Mouse (Mus musculus) forebrain, embryonic 13.5 days (tissue): ENCODE measurements around the gene Terb2. TPM values are rescaled to one million over a fixed set of nuclear protein-coding genes. Genes with fewer than 3 reads are reported as not detected.

Source experiments
- ATAC-seq: fragments of 200-750 bp; cut with Nextera tagmentation; 2 replicates; pipeline ENCODE4 v1.8.0; 2017
- H3K27ac ChIP-seq: fragments of 300-500 bp; sonication (generic); 2 replicates; pipeline ENCODE4 v1.5.1; 2015; ENCODE audit warnings: inconsistent platforms, mild to moderate bottlenecking, moderate library complexity
- H3K27me3 ChIP-seq: fragments of 300-500 bp; sonication (generic); 2 replicates; pipeline ENCODE4 v1.6.1; 2015; ENCODE audit warnings: mild to moderate bottlenecking, inconsistent platforms
- H3K36me3 ChIP-seq: fragments of 300-500 bp; sonication (generic); 2 replicates; pipeline ENCODE4 v1.6.1; 2015; ENCODE audit warnings: mild to moderate bottlenecking, inconsistent platforms; ENCODE audit not compliant: poor library complexity, severe bottlenecking
- H3K4me1 ChIP-seq: fragments of 300-500 bp; sonication (generic); 2 replicates; pipeline ENCODE4 v1.6.1; 2015; ENCODE audit warnings: inconsistent platforms
- H3K4me2 ChIP-seq: fragments of 300-500 bp; sonication (generic); 2 replicates; pipeline ENCODE4 v1.6.1; 2015; ENCODE audit warnings: inconsistent platforms, mild to moderate bottlenecking, moderate library complexity
- H3K4me3 ChIP-seq: fragments of 300-500 bp; sonication (generic); 2 replicates; pipeline ENCODE4 v1.5.1; 2015; ENCODE audit warnings: mild to moderate bottlenecking, inconsistent platforms
- H3K9ac ChIP-seq: fragments of 300-500 bp; sonication (generic); 2 replicates; pipeline ENCODE4 v1.6.1; 2015; ENCODE audit warnings: mild to moderate bottlenecking, inconsistent platforms
- H3K9me3 ChIP-seq: fragments of 300-500 bp; sonication (generic); replicated peaks from 2 replicates; pipeline ENCODE4 v1.6.1; 2016; ENCODE audit warnings: inconsistent platforms
- WGBS: fragments of 180-500 bp; shearing (Covaris S2); methylation state at CpG from one replicate; pipeline ENCODE4 v1.1.7; 2015; 5-methylcytosine and 5-hydroxymethylcytosine counted together
- polyA plus RNA-seq: library from polyadenylated mRNA; unstranded; fragments of >200 nt; fragmentation: Nextera tagmentation; extraction: Ambion mirVana; gene quantifications from 2 replicates; pipeline ENCODE4 v1.2.1, GENCODE M21; 2015

Terb2 gene
- polyA plus RNA-seq, 1 experiment from 2014 or later = not detected

DNA sequence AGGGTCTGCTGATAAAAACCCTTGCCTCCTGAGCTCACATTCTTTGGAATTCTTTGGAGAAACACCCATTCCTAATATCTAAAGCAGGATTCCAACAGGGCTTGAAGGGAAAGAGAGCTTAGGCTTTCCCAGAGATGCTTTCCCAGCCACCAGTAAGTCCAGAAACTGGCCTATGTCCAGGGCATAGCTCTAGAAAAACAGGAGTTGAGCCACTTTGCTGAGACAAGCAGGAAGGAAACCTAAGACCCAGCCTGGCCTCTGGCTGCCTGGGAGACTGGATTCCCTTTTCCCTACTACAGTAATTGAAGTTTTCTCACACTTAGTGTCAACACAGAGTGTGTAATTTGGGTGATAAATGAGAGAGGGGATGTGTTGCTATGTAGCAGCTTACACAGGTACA is 50.2 kb downstream of the Terb2 start:
- no peak for ATAC-seq
- Histone ChIP-seq H3K9ac (no peak overlapping the region), H3K27ac (no peak overlapping the region), H3K9me3 (no peaks in the 10 kb centered on the region), H3K27me3 (no peaks in the 10 kb centered on the region), H3K36me3 (no peaks in the 10 kb centered on the region), H3K4me3 (no peak overlapping the region), H3K4me1 (peaks cover 8% of the 10 kb centered on the region), H3K4me2 (no peak overlapping the region)

DNA sequence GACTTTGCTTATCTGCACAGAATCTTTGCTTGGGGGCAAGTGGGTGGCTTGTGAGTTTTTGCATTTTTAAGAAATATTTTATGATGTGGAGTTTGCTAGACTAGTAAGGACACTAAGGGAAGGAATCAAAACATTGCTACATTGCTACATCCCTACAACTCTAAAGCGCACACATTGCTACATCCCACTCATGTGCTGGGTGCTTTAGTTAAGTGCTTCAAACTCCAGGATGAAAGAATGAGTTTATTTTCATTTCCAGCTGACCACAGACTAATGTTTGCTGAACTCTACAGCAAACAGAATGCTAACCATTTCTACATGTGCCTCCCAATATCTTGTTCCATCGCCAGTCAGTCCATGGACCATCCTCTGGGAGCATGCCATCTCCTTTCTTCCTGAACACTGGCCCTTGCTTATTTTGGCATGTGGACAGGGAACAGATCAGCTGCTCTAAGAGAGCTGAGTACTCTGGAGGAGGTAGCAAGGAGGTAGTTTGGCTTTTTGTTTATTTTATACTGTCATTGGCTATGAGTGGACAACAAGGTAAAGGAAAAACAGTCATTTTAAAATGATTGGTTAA is 51.9 kb downstream of the Terb2 start:
- H3K27me3 ChIP-seq = no peaks in the 10 kb centered on the region
- no peak overlapping the region for H3K4me2 ChIP-seq
- 96% methylated on average over 2 of the region's 2 CpGs for WGBS
- no peak for ATAC-seq
- H3K4me3 ChIP-seq = no peak overlapping the region
- peaks cover 8% of the 10 kb centered on the region for H3K4me1 ChIP-seq
- no peak overlapping the region for H3K27ac ChIP-seq
- H3K9me3 ChIP-seq = no peaks in the 10 kb centered on the region
- H3K9ac ChIP-seq = no peak overlapping the region
- H3K36me3 ChIP-seq = no peaks in the 10 kb centered on the region

DNA sequence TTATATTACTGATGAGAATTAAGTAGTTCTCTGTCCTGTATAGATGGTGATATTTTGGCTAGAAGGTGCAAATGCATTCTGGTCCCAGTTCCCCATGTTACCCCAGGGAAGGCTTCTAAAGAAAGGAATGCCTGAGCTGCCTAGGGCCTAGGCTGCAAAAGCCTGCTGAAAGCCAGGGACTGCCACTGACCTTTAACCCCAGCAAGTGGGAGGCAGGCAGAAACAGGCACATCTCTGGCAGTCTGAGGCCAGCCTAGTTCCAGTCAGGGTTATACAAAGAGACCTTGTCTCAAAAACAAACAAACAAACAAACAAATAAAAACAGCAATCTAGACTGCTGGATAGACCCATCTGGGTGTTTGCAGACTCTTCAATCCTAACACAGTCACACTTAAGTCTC is 54.7 kb downstream of the Terb2 start:
- Histone ChIP-seq H3K9me3 (no peaks in the 10 kb centered on the region), H3K4me2 (no peak overlapping the region), H3K4me1 (no peaks in the 10 kb centered on the region), H3K4me3 (no peak overlapping the region), H3K27ac (no peak overlapping the region), H3K36me3 (no peaks in the 10 kb centered on the region), H3K27me3 (no peaks in the 10 kb centered on the region), H3K9ac (no peak overlapping the region)
- no peak for ATAC-seq

DNA sequence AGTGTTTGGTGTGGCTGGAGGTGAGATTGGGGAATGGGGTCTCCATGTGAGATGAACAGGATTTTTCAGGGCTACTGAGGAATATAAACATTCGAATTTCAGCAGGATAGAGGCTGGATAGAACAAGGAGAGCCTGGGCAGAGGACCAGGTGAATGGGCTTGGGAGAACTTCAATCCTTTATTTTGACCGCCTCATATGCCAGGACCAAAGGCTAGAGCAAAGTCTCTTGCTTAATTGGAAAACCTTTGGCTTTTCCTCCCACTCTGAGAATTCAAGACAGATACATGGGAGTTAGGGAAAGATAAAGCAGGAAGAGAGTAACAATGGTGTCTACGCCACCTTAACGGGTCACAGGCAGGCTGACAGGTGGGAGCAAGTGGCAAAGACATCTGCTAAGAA is 55.2 kb downstream of the Terb2 start:
- ATAC-seq = no peak
- Histone ChIP-seq H3K4me3 (no peak overlapping the region), H3K36me3 (no peaks in the 10 kb centered on the region), H3K27me3 (no peaks in the 10 kb centered on the region), H3K4me1 (no peaks in the 10 kb centered on the region), H3K4me2 (no peak overlapping the region), H3K9ac (no peak overlapping the region), H3K9me3 (no peaks in the 10 kb centered on the region), H3K27ac (no peak overlapping the region)
- WGBS = 88% methylated on average over 4 of the region's 4 CpGs

DNA sequence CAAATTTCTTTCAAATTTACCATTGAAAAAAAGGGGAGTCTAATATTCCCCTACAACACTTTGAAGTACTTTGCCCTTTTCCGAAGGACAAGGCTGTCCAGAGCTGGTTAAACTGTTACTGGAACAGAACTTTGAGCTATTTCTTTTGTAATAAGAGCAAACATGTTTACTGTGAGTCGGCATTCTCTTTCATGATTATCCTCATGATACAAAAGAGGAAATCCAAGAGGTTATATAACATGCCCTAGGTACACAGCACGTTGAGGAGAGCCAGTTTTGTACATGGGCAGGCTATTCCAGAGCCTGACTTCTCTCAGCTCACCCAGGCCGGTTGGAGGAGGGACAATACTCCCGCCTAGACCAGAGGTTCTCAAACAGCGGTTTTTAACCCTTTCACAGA is 55.9 kb downstream of the Terb2 start:
- no peaks in the 10 kb centered on the region for H3K9me3 ChIP-seq
- no peak overlapping the region for H3K4me2 ChIP-seq
- WGBS = 72% methylated on average over 6 of the region's 6 CpGs
- H3K27me3 ChIP-seq = no peaks in the 10 kb centered on the region
- no peak overlapping the region for H3K9ac ChIP-seq
- peaks cover 3% of the 10 kb centered on the region; the same call in 1 of the 2 replicates for H3K36me3 ChIP-seq
- H3K4me3 ChIP-seq = no peak overlapping the region
- H3K27ac ChIP-seq = no peak overlapping the region
- H3K4me1 ChIP-seq = no peaks in the 10 kb centered on the region
- ATAC-seq = no peak

DNA sequence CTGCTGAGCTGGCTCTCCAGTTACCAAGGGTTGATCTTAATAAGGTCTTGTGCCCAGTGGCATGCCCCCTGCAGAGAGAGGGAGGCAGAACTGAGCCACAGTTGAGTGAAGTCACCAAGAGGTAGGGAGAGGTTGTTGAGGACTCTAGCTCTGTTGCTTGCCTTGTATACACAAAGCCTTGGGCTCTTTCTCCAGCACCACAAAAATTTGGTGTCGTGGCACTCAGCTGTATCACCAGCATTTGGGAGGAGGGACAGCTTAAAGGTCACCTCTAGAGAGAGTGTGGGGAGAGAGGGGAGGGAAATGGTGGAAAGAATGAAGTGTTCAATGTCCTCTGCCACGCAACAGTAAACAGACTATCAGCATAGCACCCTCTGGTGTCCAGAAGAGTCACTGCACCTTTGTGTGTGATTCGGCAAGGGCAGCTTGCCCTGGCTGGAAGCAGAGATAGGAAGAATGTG is 57.6 kb downstream of the Terb2 start:
- WGBS = 4% methylated on average over 3 of the region's 3 CpGs
- peak; percentile 78 for ATAC-seq
- no peaks in the 10 kb centered on the region for H3K9me3 ChIP-seq
- no peak overlapping the region for H3K27ac ChIP-seq
- peaks cover 6% of the 10 kb centered on the region; the same call in 1 of the 2 replicates for H3K36me3 ChIP-seq
- no peaks in the 10 kb centered on the region for H3K4me1 ChIP-seq
- no peak overlapping the region for H3K4me3 ChIP-seq
- no peaks in the 10 kb centered on the region for H3K27me3 ChIP-seq
- H3K9ac ChIP-seq = no peak overlapping the region
- no peak overlapping the region for H3K4me2 ChIP-seq

DNA sequence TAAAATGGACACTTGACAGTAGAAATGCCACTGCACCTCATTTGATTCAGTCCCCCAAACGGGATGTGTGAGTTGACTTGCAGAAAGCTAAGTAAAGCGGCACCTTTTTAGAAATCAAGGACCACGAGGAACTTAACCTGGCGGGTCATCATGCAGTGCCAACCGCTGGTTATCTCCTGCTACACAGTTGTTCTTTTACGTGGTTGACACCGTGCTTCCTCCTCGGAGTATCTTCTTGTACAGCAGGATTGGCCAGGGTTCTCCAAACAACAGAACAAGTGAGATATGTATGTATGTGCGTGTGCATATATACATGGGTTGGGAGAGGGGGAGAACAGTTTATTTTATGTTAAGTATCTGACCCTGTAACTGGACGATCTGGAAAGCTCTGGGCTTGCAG is 61.7 kb downstream of the Terb2 start:
- no peak overlapping the region for H3K4me3 ChIP-seq
- no peak overlapping the region for H3K9ac ChIP-seq
- WGBS = 90% methylated on average over 10 of the region's 10 CpGs
- H3K9me3 ChIP-seq = no peaks in the 10 kb centered on the region
- H3K4me2 ChIP-seq = no peak overlapping the region
- ATAC-seq = no peak
- no peaks in the 10 kb centered on the region for H3K4me1 ChIP-seq
- H3K36me3 ChIP-seq = peaks cover 8% of the 10 kb centered on the region; the same call in 1 of the 2 replicates
- H3K27me3 ChIP-seq = no peaks in the 10 kb centered on the region
- no peak overlapping the region for H3K27ac ChIP-seq

DNA sequence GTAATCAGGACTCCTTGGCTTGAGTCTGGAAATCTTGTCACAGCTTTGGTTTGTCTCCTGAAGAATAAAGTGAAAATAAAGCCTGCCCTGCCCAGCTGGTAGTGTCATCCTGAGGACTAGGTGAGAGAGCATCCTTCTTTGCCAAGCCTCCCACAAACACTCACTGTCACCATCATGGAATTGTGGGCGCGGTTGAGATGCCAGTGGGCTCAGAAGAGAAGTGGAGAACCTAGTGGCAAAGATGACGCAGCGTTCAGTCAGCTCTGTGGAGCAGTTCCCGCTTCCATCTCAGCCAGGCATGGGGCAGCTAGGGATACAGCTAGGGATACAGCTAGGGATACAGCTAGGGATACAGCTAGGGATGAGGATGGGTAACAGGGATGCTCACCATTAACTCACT is 69.9 kb downstream of the Terb2 start:
- H3K9ac ChIP-seq = no peak overlapping the region
- no peak overlapping the region for H3K27ac ChIP-seq
- no peaks in the 10 kb centered on the region for H3K4me1 ChIP-seq
- 95% methylated on average over 5 of the region's 5 CpGs for WGBS
- no peaks in the 10 kb centered on the region for H3K9me3 ChIP-seq
- no peak overlapping the region for H3K4me2 ChIP-seq
- H3K36me3 ChIP-seq = no peaks in the 10 kb centered on the region
- H3K4me3 ChIP-seq = no peak overlapping the region
- H3K27me3 ChIP-seq = no peaks in the 10 kb centered on the region
- no peak for ATAC-seq

Other genes with a start within 250 kb of the Terb2 start
- gene Ctdspl2, start 230.3 kb upstream of the Terb2 start, polyA plus RNA-seq = 55.7 and 59.9 TPM in 2 replicates
- gene Mageb3, start 230.2 kb upstream of the Terb2 start, polyA plus RNA-seq = 0.77 and 0.79 TPM in 2 replicates
- gene Eif3j1, start 157.7 kb upstream of the Terb2 start, polyA plus RNA-seq = 12.4 and 12.5 TPM in 2 replicates
- 8.5 and 10.5 TPM in 2 replicates for gene Spg11, start 67.9 kb upstream of the Terb2 start, polyA plus RNA-seq
- 65.6 and 70.8 TPM in 2 replicates for gene B2m, start 38.6 kb upstream of the Terb2 start, polyA plus RNA-seq
- gene Trim69, start 25.6 kb upstream of the Terb2 start, polyA plus RNA-seq = not detected in 2 replicates
- not detected in 2 replicates for gene Patl2, start 83 bp upstream of the Terb2 start, polyA plus RNA-seq
- gene Sord, start 48.5 kb downstream of the Terb2 start, polyA plus RNA-seq = 18.8 and 19.8 TPM in 2 replicates
- gene Duox2, start 112.2 kb downstream of the Terb2 start, polyA plus RNA-seq = not detected in 2 replicates
- gene Duoxa2, start 112.6 kb downstream of the Terb2 start, polyA plus RNA-seq = not detected in 2 replicates
- gene Duoxa1, start 127.5 kb downstream of the Terb2 start, polyA plus RNA-seq = not detected in 2 replicates
- gene Duox1, start 129.4 kb downstream of the Terb2 start, polyA plus RNA-seq = 0.04 TPM in 1 of 2 replicates, not detected in the other
- gene Shf, start 182.9 kb downstream of the Terb2 start, polyA plus RNA-seq = 6.2 and 6.8 TPM in 2 replicates
- not detected in 2 replicates for gene Slc28a2, start 240.2 kb downstream of the Terb2 start, polyA plus RNA-seq